Mouse (Mus musculus): Measurements from ENCODE around the gene Pkd2.

DNA sequence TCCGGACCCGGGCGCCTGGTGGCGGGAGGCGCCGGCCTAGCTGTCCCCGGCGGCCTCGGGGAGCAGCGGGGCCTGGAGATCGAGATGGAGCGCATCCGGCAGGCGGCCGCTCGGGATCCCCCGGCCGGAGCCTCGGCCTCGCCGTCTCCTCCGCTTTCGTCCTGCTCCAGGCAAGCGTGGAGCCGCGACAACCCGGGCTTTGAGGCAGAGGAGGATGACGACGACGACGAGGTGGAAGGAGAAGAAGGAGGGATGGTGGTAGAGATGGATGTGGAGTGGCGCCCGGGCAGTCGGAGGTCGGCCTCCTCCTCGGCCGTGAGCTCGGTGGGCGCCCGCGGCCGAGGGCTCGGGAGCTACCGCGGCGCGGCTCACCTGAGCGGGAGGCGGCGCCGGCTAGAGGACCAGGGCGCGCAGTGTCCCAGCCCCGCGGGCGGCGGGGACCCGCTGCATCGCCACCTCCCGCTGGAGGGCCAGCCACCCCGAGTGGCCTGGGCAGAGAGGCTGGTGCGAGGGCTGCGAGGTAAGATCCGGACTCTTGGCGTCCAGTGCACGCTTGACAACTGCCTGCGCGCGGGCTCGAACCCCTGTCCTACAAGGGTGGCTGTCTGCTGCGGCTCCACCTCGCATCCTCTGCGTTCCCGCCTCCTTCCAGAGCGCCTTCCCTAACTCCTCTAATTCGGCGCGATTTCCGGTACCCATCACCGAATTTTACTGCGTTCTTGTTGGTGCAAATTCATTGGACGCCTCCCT, 631 bp downstream of the Pkd2 start:
- TF ChIP-seq ZC3H11A (IDR thresholded peaks at IDR 0.05; ENCODE audit: low read depth, low read length) (no peak), EP300 (IDR thresholded peaks at IDR 0.05; ENCODE audit: low read length) (no peak), POLR2A (IDR thresholded peaks at IDR 0.05; ENCODE audit: low read depth, low read length) (no peak), NRF1 (IDR thresholded peaks at IDR 0.05; ENCODE audit: low read depth, low read length) (no peak), MAFK (IDR thresholded peaks at IDR 0.05; ENCODE audit: insufficient replicate concordance, low read length) (no peak), CTCF (conservative IDR thresholded peaks at IDR 0.05 in 1 of 2, IDR thresholded peaks at IDR 0.05 in 1 of 2; ENCODE audit: low read depth in 2 of 2, low read length in 2 of 2) (no peak)

All from CH12.LX (cell line).